Mouse (Mus musculus): ENCODE measurements around the gene Acpp.

Gene Acpp

DNA sequence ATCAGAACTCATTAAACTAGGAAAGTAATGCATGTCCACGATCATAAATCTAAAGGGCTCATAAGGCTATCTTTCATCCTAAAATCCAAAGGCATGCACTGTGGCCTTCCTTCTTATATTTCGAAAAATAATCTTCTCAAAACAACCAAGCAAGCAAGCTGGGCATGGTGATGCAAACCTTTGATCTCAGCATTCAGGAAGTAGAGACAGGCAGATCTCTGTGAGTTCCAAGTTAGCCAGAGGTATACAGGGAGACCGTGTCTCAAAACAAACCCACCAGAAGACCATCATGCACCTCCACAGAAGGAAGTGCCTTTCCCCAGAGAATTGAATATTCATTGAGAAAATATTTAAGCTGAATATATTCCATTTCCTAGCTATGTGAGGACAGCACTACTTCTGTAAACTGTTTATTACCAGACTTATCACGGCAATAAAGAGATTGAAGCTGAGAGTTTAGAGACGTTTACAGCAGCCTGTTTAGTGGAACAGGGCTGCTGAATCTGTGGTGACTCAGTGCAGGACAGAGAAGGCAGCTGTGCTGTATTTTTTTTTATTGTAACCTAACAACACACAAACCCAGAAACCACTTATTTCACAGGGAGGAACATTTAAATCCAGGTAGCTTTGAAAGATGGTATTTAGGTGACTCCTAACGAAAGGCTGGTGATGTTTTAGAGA is 90.1 kb downstream of the Acpp start:
- no peak for DNase-seq

DNA sequence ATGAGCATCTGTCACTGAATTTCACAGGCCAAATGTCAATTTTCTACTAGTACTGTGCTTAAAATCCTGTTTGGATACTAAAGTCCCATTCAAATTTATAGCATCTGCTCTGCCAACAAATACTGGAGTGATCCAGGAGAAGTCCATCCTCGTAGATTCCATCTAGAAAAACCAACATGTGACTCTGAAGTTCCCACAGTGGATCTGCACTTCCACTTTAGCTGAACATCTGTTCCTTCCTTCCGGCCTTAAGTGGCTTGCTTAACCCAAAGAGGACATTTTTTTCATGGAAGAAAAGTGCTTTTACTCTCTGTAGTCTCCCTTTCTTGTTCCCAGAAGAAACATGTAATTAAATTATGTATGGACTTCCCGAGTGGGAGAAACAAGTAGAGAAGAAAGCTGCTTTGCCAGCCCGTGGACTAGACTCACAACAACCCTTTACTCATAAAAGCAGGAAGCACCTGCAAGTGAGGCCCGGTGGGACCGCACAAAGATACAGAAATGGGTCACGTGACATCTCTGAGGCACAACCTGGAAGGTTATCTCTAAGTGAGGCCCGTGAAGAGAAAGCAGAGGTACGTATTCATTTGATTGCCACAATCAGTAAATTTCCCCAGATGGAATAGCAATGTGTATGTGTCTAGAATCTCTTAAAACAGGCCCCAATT is 93.6 kb downstream of the Acpp start:
- no peak for DNase-seq

DNA sequence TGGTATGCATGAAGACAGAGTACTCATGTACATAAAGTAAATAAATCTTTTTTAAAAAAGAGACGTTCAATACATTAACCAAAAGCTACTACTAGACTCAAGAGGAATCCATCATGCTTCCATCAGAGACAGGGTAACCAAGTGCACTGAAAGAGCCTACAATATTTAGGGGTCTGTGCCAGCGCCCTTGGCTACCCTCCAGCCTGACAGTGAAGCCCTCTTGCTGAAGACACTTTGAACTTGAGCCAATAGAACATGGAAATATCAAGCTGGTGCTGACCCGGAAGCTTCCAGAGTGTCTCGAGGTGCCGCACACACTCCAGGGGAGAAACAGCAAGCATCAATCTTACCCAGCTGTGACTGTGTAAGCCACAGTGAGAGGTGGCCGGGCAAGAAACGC is 97.4 kb downstream of the Acpp start:
- DNase-seq = peak; percentile 47 to 60

DNA sequence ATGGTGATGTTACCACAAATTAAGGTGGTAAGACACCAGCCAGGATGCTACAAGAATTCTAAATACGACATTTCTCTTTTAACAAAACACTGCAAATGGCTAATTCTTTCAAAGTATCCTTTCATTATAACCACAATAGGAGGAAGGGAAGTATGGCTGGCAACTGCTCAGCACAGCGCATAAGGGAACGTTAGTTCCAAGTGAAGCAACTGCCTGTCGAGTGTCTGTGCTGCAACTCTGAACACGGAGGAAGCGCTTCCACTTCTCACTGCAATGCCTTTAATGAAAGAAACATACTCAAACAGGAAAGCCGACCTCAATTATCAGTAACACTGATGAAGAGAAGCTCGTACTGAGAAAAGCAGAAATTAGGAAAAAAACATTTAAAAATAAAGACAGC is 98.5 kb downstream of the Acpp start:
- DNase-seq = no peak
